8 mouse cellular contexts compared by ENCODE assay signal in genomic region chr9:96961006-96961405, GRCm38 (mm10). TPM values are rescaled to one million over a fixed set of nuclear protein-coding genes. Genes with fewer than 3 reads are reported as not detected.
DNase-seq lines count a peak whose midpoint lies in the region; ATAC-seq and TF ChIP-seq lines count a peak whose summit lies in the region.

No protein-coding gene starts in this region.

- no peak overlapping the region for H3K9ac ChIP-seq in kidney, embryonic 16.5 days (replicated peaks; ENCODE audit: low read length)

- no peak overlapping the region for H3K27ac ChIP-seq in layer of hippocampus, adult 2 months
- peak overlapping the region; percentile 3; the same call in 1 of the 2 replicates for H3K27ac ChIP-seq in kidney, embryonic 16.5 days (ENCODE audit: low read length)

- no peaks in the 10 kb centered on the region for H3K36me3 ChIP-seq in kidney, embryonic 16.5 days (ENCODE audit: insufficient read depth, low read length)

- peak; percentile 86 for TF ChIP-seq CTCF in layer of hippocampus, adult 2 months (conservative IDR thresholded peaks at IDR 0.05)

- WGBS in kidney, embryonic 16.5 days, result 65% methylated on average over 7 of the region's 7 CpGs

- no peak overlapping the region for H3K4me2 ChIP-seq in kidney, embryonic 16.5 days (replicated peaks; ENCODE audit: low read depth, low read length)

- H3K4me1 ChIP-seq in kidney, embryonic 16.5 days (ENCODE audit: insufficient read depth, low read length), result peaks cover 72% of the 10 kb centered on the region

- no peak overlapping the region for H3K4me3 ChIP-seq in layer of hippocampus, adult 2 months
- no peak overlapping the region for H3K4me3 ChIP-seq in kidney, embryonic 16.5 days (ENCODE audit: low read length)

- peak; percentile 21 for DNase-seq in adrenal gland, adult 2 months
- DNase-seq in adrenal gland, adult 8-10 months, result no peak
- peak in 1 of 2 experiments; percentile 44 for DNase-seq in layer of hippocampus, adult 2 months (ENCODE audit: low spot score in 2 of 2)
- DNase-seq in layer of hippocampus, adult 9-11 months, result no peak
- peak; percentile 31 for DNase-seq in NIH3T3 (ENCODE audit: low read depth)

- ATAC-seq in kidney, embryonic 16.5 days (ENCODE audit: low FRiP score, low TSS enrichment), result no peak
- peak; percentile 70 for ATAC-seq in megakaryocyte progenitor cell, adult 5-6 weeks (replicated peaks; ENCODE audit: poor library complexity)
- no peak for ATAC-seq in activated CD4-positive, CD25-positive, alpha-beta regulatory T cell, adult 4 months

- no peaks in the 10 kb centered on the region; the same call in 1 of the 2 replicates for H3K27me3 ChIP-seq in kidney, embryonic 16.5 days (ENCODE audit: insufficient read depth, low read length)

- H3K9me3 ChIP-seq in kidney, embryonic 16.5 days (ENCODE audit: low read length), result no peaks in the 10 kb centered on the region

RNA-seq across cellular contexts. Expression of gene Spsb4, which starts 57.6 kb away (rescaled TPM):
- total RNA-seq in adrenal gland, adult 2 months (2021), result 1 to 10 TPM; 1.5 to 1.6 TPM
- 1.6 and 2.0 TPM in 2 replicates for polyA plus RNA-seq in adrenal gland, adult 2 months (2012; rRNA removed)
- total RNA-seq in adrenal gland, adult 8-10 months (2022), result under 1 TPM; 0.74 to 0.98 (median 0.85) TPM
- total RNA-seq in layer of hippocampus, adult 2 months (2021), result 1 to 10 TPM; 4.9 to 5.1 TPM
- polyA plus RNA-seq in kidney, embryonic 16.5 days (2015; fragmentation: Nextera tagmentation; extraction: Ambion mirVana), result 64.3 and 66.6 TPM in 2 replicates
- total RNA-seq in megakaryocyte progenitor cell, adult 5-6 weeks (2015), result 2.7 and 4.2 TPM in 2 replicates
- total RNA-seq in megakaryocyte progenitor cell, adult 5-6 weeks (2017), result 2.0 and 2.5 TPM in 2 replicates
- polyA plus RNA-seq in activated CD4-positive, CD25-positive, alpha-beta regulatory T cell, adult 4 months (2017; shearing (Covaris generic)), result under 1 TPM in 1 of 2 experiments, not detected in 1; 0.22 TPM

Comparison
In these comparisons a context has a peak if more than half of its experiments do, and no peak if none do; other contexts are left out.
1. DNase-seq: peak in adrenal gland, adult 2 months (single experiment) and NIH3T3 (single experiment); none in adrenal gland, adult 8-10 months (single experiment) and layer of hippocampus, adult 9-11 months (single experiment).